Mouse (Mus musculus) hindbrain, embryonic 16.5 days (tissue): Measurements from ENCODE around the gene Ppan. TPM values are rescaled to one million over a fixed set of nuclear protein-coding genes. Genes with fewer than 3 reads are reported as not detected.

Source experiments
- ATAC-seq: fragments of 200-750 bp; cut with Nextera tagmentation; 2 replicates; pipeline ENCODE4 v1.8.0; 2017; ENCODE audit warnings: moderate TSS enrichment, moderate library complexity
- H3K27ac ChIP-seq: fragments of 300-500 bp; sonication (generic); 2 replicates; pipeline ENCODE4 v1.5.1; 2014; ENCODE audit warnings: low read depth, mild to moderate bottlenecking, control low read depth, low read length, moderate library complexity
- H3K27me3 ChIP-seq: fragments of 300-500 bp; sonication (generic); replicated peaks from 2 replicates; pipeline ENCODE4 v1.6.1; 2014; ENCODE audit warnings: low read length; ENCODE audit not compliant: control insufficient read depth, insufficient read depth
- H3K36me3 ChIP-seq: fragments of 300-500 bp; sonication (generic); 2 replicates; pipeline ENCODE4 v1.6.1; 2014; ENCODE audit warnings: mild to moderate bottlenecking, low read length, moderate library complexity, mixed read lengths; ENCODE audit not compliant: control insufficient read depth, insufficient read depth
- H3K4me1 ChIP-seq: fragments of 300-500 bp; sonication (generic); 2 replicates; pipeline ENCODE4 v1.6.1; 2014; ENCODE audit warnings: low read depth, low read length; ENCODE audit not compliant: control insufficient read depth, insufficient read depth
- H3K4me2 ChIP-seq: fragments of 300-500 bp; sonication (generic); 2 replicates; pipeline ENCODE4 v1.6.1; 2014; ENCODE audit warnings: mild to moderate bottlenecking, low read length, control low read depth, moderate library complexity
- H3K4me3 ChIP-seq: fragments of 300-500 bp; sonication (generic); 2 replicates; pipeline ENCODE4 v1.5.1; 2014; ENCODE audit warnings: mild to moderate bottlenecking, low read length, control low read depth, moderate library complexity
- H3K9ac ChIP-seq: fragments of 300-500 bp; sonication (generic); 2 replicates; pipeline ENCODE4 v1.6.1; 2014; ENCODE audit warnings: low read depth, mild to moderate bottlenecking, control low read depth, low read length, moderate library complexity
- H3K9me3 ChIP-seq: fragments of 300-500 bp; sonication (generic); 2 replicates; pipeline ENCODE4 v1.6.1; 2014; ENCODE audit warnings: mild to moderate bottlenecking, low read length, moderate library complexity; ENCODE audit not compliant: control insufficient read depth
- WGBS: fragments of 180-500 bp; shearing (Covaris S2); extraction: QIAGEN DNeasy Blood & Tissue Kit; methylation state at CpG from one replicate; pipeline ENCODE4 v1.1.7; 2014; 5-methylcytosine and 5-hydroxymethylcytosine counted together
- polyA plus RNA-seq: library from polyadenylated mRNA; unstranded; fragments of >200 nt; fragmentation: Nextera tagmentation; extraction: Ambion mirVana; gene quantifications from 2 replicates; pipeline ENCODE4 v1.2.1, GENCODE M21; 2015

Ppan gene
- polyA plus RNA-seq, 1 experiment from 2014 or later = 44.4 TPM

- 36% methylated on average over 14 of the region's 14 CpGs for WGBS
These were observed 10.6 kb upstream of the Ppan start for GRCm38 (mm10) chr9:20877118-20878040.

GRCm38 (mm10) chr9:20878041-20878709, 9.8 kb upstream of the Ppan start:
- H3K9ac ChIP-seq = peak overlapping the region; percentile 75

More at GRCm38 (mm10) chr9:20877118-20878040, 10.6 kb upstream of the Ppan start:
- Histone ChIP-seq H3K36me3 (no peaks in the 10 kb centered on the region), H3K9ac (peak overlapping the region; percentile 54), H3K4me2 (peak overlapping the region; percentile 64), H3K4me1 (peaks cover 4% of the 10 kb centered on the region), H3K27ac (peak overlapping the region; percentile 67), H3K27me3 (no peaks in the 10 kb centered on the region; the same call in 1 of the 2 replicates), H3K9me3 (no peaks in the 10 kb centered on the region), H3K4me3 (peak overlapping the region; percentile 44)
- no peak for ATAC-seq

GRCm38 (mm10) chr9:20878710-20879065, 9.3 kb upstream of the Ppan start:
- no peaks in the 10 kb centered on the region for H3K9me3 ChIP-seq
- no peaks in the 10 kb centered on the region for H3K36me3 ChIP-seq
- H3K4me2 ChIP-seq = peak overlapping the region; percentile 64
- H3K4me1 ChIP-seq = peaks cover 4% of the 10 kb centered on the region
- H3K27ac ChIP-seq = peak overlapping the region; percentile 90
- peak; percentile 3; the same call in 1 of the 2 replicates for ATAC-seq
- whole genome bisulfite sequencing = 19% methylated on average over 10 of the region's 10 CpGs
- H3K9ac ChIP-seq = peak overlapping the region; percentile 75
- H3K4me3 ChIP-seq = peak overlapping the region; percentile 44
- H3K27me3 ChIP-seq = no peaks in the 10 kb centered on the region

More at GRCm38 (mm10) chr9:20878041-20878709, 9.8 kb upstream of the Ppan start:
- Histone ChIP-seq H3K4me2 (peak overlapping the region; percentile 64), H3K27me3 (no peaks in the 10 kb centered on the region), H3K36me3 (no peaks in the 10 kb centered on the region), H3K4me1 (peaks cover 4% of the 10 kb centered on the region), H3K9me3 (no peaks in the 10 kb centered on the region), H3K27ac (peak overlapping the region; percentile 90), H3K4me3 (peak overlapping the region; percentile 44)
- 0% methylated on average over 64 of the region's 69 CpGs for WGBS
- peak; percentile 96 for ATAC-seq

DNA sequence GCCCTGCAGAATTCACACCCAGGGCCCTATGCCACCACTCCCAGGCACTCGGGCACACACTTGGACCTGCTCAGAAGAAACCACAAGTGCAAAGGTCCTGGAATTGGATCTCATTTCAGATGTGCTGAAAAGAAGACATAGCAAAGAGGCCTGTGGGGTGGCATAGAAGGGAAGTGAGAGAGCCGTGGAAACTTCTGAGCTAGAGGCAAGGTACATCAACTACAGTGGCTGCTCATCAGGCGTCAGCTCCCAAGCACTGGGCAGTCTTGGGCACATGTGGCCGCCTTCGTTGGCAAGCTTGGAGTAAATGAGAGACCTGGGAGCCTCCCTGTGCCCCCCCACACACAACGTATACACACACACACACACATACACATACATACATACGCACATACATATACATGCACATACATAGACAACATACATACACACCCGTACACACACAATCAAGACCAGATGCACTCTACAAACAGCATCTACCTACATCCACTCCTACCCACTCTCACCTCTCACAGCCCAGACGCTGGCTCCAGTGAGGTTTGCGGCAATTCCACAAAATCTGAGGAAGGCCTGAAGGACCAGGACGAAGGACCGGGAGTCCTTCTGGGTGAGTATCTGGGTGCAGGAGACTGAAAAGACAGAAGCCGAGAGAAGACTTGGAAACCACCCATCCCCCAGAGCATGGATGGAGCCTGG, 8.7 kb upstream of the Ppan start, which contains the start of gene Angptl6:
TSS of gene Angptl6 (minus strand) at position 631 of the 696 bp plus-strand sequence.
- peak within 1 kb of the TSS; percentile 75 for H3K9ac ChIP-seq
- ATAC-seq = no peak
- H3K4me2 ChIP-seq = peak within 1 kb of the TSS; percentile 64
- H3K9me3 ChIP-seq = no peaks in the 10 kb centered on the region
- WGBS = 92% methylated on average over 13 of the region's 13 CpGs
- peaks cover 4% of the 10 kb centered on the region for H3K4me1 ChIP-seq
- H3K27me3 ChIP-seq = no peaks in the 10 kb centered on the region
- H3K27ac ChIP-seq = peak within 1 kb of the TSS; percentile 90
- H3K36me3 ChIP-seq = no peaks in the 10 kb centered on the region
- H3K4me3 ChIP-seq = peak within 1 kb of the TSS; percentile 44

DNA sequence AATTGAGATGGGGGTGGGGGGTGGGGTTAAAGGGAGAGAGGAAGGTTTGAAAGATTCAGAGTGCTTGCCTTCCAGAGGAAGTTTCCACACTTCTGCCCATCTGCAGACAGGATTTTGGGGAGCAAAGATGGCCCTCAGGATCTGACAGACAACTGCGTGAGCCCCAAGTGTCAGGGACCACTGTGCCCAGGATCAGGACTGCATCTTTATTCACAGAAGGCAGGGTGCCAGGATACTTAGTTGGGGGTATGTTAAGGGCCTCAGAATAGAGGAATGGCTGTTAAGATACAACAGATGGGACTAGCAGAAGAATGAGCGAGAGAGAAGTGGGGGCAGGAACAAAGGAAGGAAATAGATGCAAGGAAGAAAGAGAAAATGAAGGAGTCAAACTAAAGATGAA, 1.4 kb upstream of the Ppan start:
- no peak overlapping the region for H3K9ac ChIP-seq
- H3K4me1 ChIP-seq = peaks cover 11% of the 10 kb centered on the region
- no peaks in the 10 kb centered on the region for H3K9me3 ChIP-seq
- H3K4me2 ChIP-seq = no peak overlapping the region
- no peak overlapping the region for H3K27ac ChIP-seq
- no peaks in the 10 kb centered on the region for H3K27me3 ChIP-seq
- peaks cover 19% of the 10 kb centered on the region for H3K36me3 ChIP-seq
- WGBS = 95% methylated on average over 2 of the region's 2 CpGs
- no peak for ATAC-seq
- no peak overlapping the region for H3K4me3 ChIP-seq

- Histone ChIP-seq H3K9me3 (no peaks in the 10 kb centered on the region), H3K27me3 (no peaks in the 10 kb centered on the region), H3K4me1 (peaks cover 11% of the 10 kb centered on the region), H3K4me3 (no peak overlapping the region), H3K36me3 (peaks cover 25% of the 10 kb centered on the region), H3K9ac (no peak overlapping the region), H3K27ac (peak overlapping the region; percentile 81), H3K4me2 (peak overlapping the region; percentile 63)
- no peak for ATAC-seq
- WGBS = 87% methylated on average over 6 of the region's 6 CpGs
These were observed 784 bp upstream of the Ppan start for GRCm38 (mm10) chr9:20887191-20887590.

DNA sequence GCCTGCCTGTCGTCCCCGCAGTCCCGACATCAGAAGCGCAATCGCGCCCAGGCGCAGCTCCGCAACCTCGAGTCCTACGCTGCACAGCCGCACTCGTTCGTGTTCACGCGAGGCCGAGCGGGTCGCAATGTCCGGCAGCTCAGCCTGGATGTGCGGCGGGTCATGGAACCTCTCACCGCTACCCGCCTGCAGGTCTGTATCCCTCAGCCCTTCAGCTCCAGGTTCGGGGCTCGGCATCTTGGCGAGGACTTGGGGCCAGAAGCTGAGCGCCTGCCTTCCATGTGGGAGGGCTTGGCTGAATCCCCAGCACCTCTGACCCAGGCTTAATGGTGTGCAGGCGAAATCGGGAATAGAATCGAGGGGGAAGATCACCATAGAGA, 401 bp downstream of the Ppan start:
- H3K4me1 ChIP-seq = peaks cover 11% of the 10 kb centered on the region
- WGBS = under 1% methylated on average over 30 of the region's 30 CpGs
- peaks cover 32% of the 10 kb centered on the region for H3K36me3 ChIP-seq
- H3K9me3 ChIP-seq = no peaks in the 10 kb centered on the region
- ATAC-seq = peak; percentile 66
- no peaks in the 10 kb centered on the region for H3K27me3 ChIP-seq
- H3K9ac ChIP-seq = peak overlapping the region; percentile 85
- H3K27ac ChIP-seq = peak overlapping the region; percentile 81
- peak overlapping the region; percentile 75 for H3K4me2 ChIP-seq
- H3K4me3 ChIP-seq = peak overlapping the region; percentile 94

DNA sequence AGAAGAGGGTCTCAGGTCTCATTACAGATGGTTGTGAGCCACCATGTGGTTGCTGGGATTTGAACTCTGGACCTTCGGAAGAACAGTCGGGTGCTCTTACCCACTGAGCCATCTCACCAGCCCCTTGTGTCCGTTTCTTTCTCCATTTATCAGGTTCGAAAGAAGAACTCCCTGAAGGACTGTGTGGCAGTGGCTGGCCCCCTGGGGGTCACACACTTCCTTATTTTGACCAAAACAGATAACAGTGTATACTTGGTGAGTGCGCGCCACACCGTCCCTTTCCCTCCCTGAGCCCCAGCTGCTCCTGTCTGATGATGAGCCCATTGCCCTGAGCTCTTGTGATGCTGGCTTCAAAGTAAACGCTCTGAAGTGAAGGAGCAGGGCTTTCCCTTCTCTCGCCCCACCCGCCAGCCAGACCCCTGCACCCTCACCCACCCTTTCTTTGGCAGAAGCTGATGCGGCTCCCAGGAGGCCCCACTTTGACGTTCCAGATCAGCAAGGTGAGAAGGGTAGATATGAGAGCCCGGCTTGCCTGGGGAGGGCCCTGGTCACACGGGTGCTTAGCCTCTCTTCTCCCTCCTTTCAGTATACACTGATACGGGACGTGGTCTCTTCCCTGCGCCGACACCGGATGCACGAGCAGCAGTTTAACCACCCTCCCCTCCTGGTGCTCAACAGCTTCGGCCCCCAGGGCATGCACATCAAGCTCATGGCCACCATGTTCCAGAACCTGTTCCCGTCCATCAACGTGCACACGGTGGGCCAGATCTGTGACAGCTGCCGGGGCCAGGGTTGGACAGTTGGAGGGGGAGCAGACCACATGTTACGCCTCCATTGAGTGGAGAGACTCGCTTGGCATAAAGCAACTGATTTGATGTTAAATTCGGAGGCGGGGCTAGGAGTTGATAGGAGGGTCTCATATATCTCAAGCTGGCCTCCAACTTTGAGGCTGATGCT, 1.5 kb downstream of the Ppan start:
- no peaks in the 10 kb centered on the region for H3K9me3 ChIP-seq
- 87% methylated on average over 29 of the region's 29 CpGs for WGBS
- H3K4me1 ChIP-seq = peaks cover 11% of the 10 kb centered on the region
- H3K36me3 ChIP-seq = peaks cover 42% of the 10 kb centered on the region
- H3K27me3 ChIP-seq = no peaks in the 10 kb centered on the region
- H3K27ac ChIP-seq = no peak overlapping the region
- H3K4me3 ChIP-seq = no peak overlapping the region
- no peak overlapping the region for H3K9ac ChIP-seq
- no peak for ATAC-seq
- H3K4me2 ChIP-seq = peak overlapping the region; percentile 21; the same call in 1 of the 2 replicates
